Mouse (Mus musculus) liver, embryonic 14.5 days (tissue): ENCODE measurements around the gene Slc25a21. TPM values are rescaled to one million over a fixed set of nuclear protein-coding genes. Genes with fewer than 3 reads are reported as not detected.

Experiments
- ATAC-seq: fragments of 200-750 bp; cut with Nextera tagmentation; 2 replicates; pipeline ENCODE4 v1.8.0; 2017; ENCODE audit warnings: moderate number of reproducible peaks, mild to moderate bottlenecking, moderate library complexity; ENCODE audit not compliant: insufficient read depth
- DNase-seq, 3 experiments: peaks; one replicate each; pipeline ENCODE4 v3.0.0-alpha.2; 2012 to 2013; ENCODE audit warnings: low read depth in 3 of 3, low spot score in 3 of 3
- H3K27ac ChIP-seq: fragments of 300-500 bp; sonication (generic); 2 replicates; pipeline ENCODE4 v1.5.1; 2014; ENCODE audit warnings: moderate library complexity, mild to moderate bottlenecking, control low read depth, inconsistent platforms
- H3K27me3 ChIP-seq: fragments of 300-500 bp; sonication (generic); 2 replicates; pipeline ENCODE4 v1.6.1; 2014; ENCODE audit warnings: mild to moderate bottlenecking, low read length, moderate library complexity; ENCODE audit not compliant: control insufficient read depth, insufficient read depth
- H3K36me3 ChIP-seq: fragments of 300-500 bp; sonication (generic); replicated peaks from 2 replicates; pipeline ENCODE4 v1.6.1; 2014; ENCODE audit warnings: low read depth; ENCODE audit not compliant: control insufficient read depth, insufficient read depth
- H3K4me1 ChIP-seq, 2 experiments: fragments of 200-500 bp in 1 of 2; fragments of 300-500 bp in 1 of 2; sonication (generic) in 1 of 2; replicated peaks; 2 replicates each; pipeline ENCODE4 v1.6.1; 2012 to 2014; ENCODE audit warnings: antibody characterized with exemption in 1 of 2, inconsistent platforms in 1 of 2, low read length in 1 of 2; ENCODE audit not compliant: control insufficient read depth in 2 of 2, insufficient read depth in 2 of 2
- H3K4me2 ChIP-seq: fragments of 300-500 bp; sonication (generic); 2 replicates; pipeline ENCODE4 v1.6.1; 2014; ENCODE audit warnings: low read depth, mild to moderate bottlenecking, control low read depth, moderate library complexity
- H3K4me3 ChIP-seq, 2 experiments: fragments of 200-500 bp in 1 of 2; fragments of 300-500 bp in 1 of 2; sonication (generic) in 1 of 2; 2 replicates each; pipeline ENCODE4 v1.5.1; 2012 to 2014; ENCODE audit warnings: low read depth in 2 of 2, low read length in 2 of 2, mild to moderate bottlenecking in 2 of 2, control low read depth in 1 of 2, inconsistent platforms in 1 of 2, moderate library complexity in 1 of 2; ENCODE audit not compliant: insufficient read depth in 1 of 2
- H3K9ac ChIP-seq: fragments of 300-500 bp; sonication (generic); replicated peaks from 2 replicates; pipeline ENCODE4 v1.6.1; 2014; ENCODE audit warnings: mild to moderate bottlenecking, control low read depth, moderate library complexity
- H3K9me3 ChIP-seq: fragments of 300-500 bp; sonication (generic); 2 replicates; pipeline ENCODE4 v1.6.1; 2016; ENCODE audit warnings: low read length, mixed read lengths; ENCODE audit not compliant: control insufficient read depth
- CTCF ChIP-seq: IDR thresholded peaks from 2 replicates; pipeline ENCODE4 v1.5.1; 2016; ENCODE audit warnings: antibody characterized with exemption, low read depth, control low read depth
- EP300 ChIP-seq: IDR thresholded peaks from 2 replicates; pipeline ENCODE4 v1.6.1; 2016; ENCODE audit warnings: antibody characterized with exemption, low read depth
- WGBS: fragments of 180-500 bp; shearing (Covaris S2); extraction: QIAGEN DNeasy Blood & Tissue Kit; methylation state at CpG from one replicate; pipeline ENCODE4 v1.1.7; 2014; ENCODE audit not compliant: insufficient replicate concordance; 5-methylcytosine and 5-hydroxymethylcytosine counted together
- polyA plus RNA-seq, 2 experiments: library from polyadenylated mRNA; depleted of rRNA in 1 of 2; stranded (reverse) in 1 of 2; unstranded in 1 of 2; fragments of >200 nt; fragmentation: Nextera tagmentation in 1 of 2; extraction: Ambion mirVana in 1 of 2; gene quantifications; 2 replicates each; pipeline versions ENCODE4 v1.2.1 to v1.2.3; 2012 to 2014

Gene Slc25a21
- polyA plus RNA-seq, 2 experiments = 9.3 to 21.6 TPM

DNA sequence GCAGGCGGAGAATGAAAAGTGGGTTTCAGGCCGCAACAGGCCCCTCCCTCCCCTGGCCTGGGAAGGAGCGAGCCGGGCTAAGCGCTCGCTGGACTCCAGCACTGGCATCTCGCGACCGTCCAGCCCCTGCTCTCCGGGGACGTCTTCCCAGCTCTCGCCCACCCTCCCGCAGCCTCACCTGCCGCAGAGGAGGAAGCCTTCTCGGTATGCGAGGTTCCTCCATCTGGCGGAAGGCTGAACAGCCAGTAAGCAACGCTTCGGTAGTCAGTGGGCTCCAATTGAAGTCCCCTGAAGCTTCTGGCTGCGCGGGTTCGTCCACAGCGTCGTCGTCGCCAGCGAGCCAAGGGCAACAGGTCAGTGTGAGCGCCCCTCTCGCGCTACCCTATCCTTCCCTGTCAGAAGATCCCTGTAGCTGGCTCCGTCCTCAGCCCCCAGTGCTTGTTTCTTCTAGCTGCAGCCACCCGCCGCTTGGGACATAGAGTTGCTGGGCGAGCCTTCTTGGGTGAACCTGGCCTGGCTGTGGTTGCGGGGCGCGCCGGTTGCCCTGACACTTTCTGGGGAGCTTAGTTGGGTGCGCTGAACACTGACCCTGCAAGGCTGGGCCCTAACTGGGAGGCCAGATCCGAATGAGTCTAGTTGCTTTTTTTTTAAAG is 505.7 kb downstream of the Slc25a21 start, which contains the start of gene Pax9:
Gene Pax9, plus strand, starts transcription at position 341 of the 653 bp plus-strand sequence.
- TF ChIP-seq EP300 (no peak), CTCF (no peak)
- ATAC-seq = no peak
- peaks cover 100% of the 10 kb centered on the region for H3K27me3 ChIP-seq
- no peak within 1 kb of the TSS for H3K4me2 ChIP-seq
- H3K4me1 ChIP-seq = no peaks in the 10 kb centered on the region
- no peaks in the 10 kb centered on the region for H3K9me3 ChIP-seq
- H3K36me3 ChIP-seq = no peaks in the 10 kb centered on the region
- WGBS = 2% methylated on average over 40 of the region's 40 CpGs
- no peak for DNase-seq
- H3K27ac ChIP-seq = no peak within 1 kb of the TSS
- H3K9ac ChIP-seq = no peak within 1 kb of the TSS
- no peak within 1 kb of the TSS for H3K4me3 ChIP-seq

DNA sequence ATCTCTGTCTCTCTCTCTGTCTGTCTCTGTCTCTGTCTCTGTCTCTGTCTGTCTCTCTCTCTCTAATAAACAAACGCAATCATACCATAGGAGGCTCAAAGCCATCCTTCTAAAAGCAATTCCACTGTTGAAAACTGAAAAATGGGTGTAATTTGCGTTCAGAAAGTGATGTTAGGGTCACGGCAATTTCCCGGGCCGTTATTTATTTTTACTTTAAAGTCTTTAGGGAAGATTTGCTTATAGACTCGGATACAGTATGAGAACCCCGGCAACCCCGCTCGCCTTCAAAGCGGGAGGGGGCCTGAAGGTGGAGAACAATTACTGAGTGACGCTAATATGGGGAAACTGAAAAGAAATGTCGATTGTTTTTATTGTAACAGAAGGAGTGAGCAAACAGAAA is 506.3 kb downstream of the Slc25a21 start:
- no peak overlapping the region for H3K27ac ChIP-seq
- TF ChIP-seq CTCF (no peak), EP300 (no peak)
- no peaks in the 10 kb centered on the region for H3K36me3 ChIP-seq
- 2% methylated on average over 12 of the region's 12 CpGs for WGBS
- no peak for DNase-seq
- no peak for ATAC-seq
- H3K4me3 ChIP-seq = no peak overlapping the region
- no peaks in the 10 kb centered on the region for H3K9me3 ChIP-seq
- peaks cover 100% of the 10 kb centered on the region for H3K27me3 ChIP-seq
- H3K9ac ChIP-seq = no peak overlapping the region
- no peak overlapping the region for H3K4me2 ChIP-seq
- H3K4me1 ChIP-seq = no peaks in the 10 kb centered on the region

DNA sequence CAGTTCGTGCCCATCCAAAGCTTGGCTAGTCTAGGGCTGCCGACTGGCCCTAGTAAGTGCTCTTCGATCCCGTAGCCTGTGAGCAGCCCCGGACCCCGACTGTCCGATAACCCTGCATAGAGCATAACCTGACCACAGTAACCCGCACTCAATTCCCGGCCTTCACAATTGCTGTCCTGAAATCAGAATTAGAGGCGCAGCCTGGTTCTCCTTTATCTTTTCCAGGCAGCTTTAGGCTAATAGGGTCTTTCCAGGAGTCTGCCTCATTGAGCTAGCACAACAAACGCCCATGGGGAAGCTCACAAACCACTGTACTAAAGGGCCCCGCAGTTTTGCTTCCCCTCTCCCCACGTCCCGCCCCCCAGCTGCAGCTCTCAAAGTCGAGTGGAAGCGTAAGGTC is 506.9 kb downstream of the Slc25a21 start:
- DNase-seq (no peak), ATAC-seq (no peak)
- Histone ChIP-seq H3K27ac (no peak overlapping the region), H3K9ac (no peak overlapping the region), H3K4me1 (no peaks in the 10 kb centered on the region), H3K9me3 (no peaks in the 10 kb centered on the region), H3K27me3 (peaks cover 99% of the 10 kb centered on the region), H3K4me3 (no peak overlapping the region), H3K36me3 (no peaks in the 10 kb centered on the region), H3K4me2 (no peak overlapping the region)
- TF ChIP-seq CTCF (no peak), EP300 (no peak)
- WGBS = 3% methylated on average over 16 of the region's 16 CpGs

DNA sequence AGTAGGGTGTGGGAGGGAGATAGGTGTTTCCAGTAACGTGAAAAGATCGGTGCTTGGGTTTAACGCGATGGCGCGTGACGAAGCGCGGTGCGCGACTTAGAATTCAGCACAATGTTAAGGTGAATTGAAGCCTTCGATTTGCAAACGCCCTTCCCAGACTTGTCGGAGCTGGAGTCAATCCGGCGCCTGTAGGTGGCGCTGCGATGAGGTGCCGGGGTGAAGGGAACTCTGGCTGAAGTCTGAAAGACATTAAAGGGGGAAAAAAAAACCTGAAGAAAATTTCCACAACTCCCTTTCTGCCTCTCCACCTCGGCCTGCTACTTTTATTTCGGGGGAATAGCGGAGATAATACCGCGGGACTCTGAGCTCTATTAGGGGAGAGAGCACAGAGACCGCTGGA is 507.5 kb downstream of the Slc25a21 start:
- 1% methylated on average over 25 of the region's 25 CpGs for WGBS
- Histone ChIP-seq H3K27ac (no peak overlapping the region), H3K9me3 (no peaks in the 10 kb centered on the region), H3K9ac (no peak overlapping the region), H3K27me3 (peaks cover 94% of the 10 kb centered on the region), H3K4me2 (no peak overlapping the region), H3K36me3 (no peaks in the 10 kb centered on the region), H3K4me3 (no peak overlapping the region), H3K4me1 (no peaks in the 10 kb centered on the region)
- TF ChIP-seq CTCF = peak; percentile 61
- no peak for TF ChIP-seq EP300
- ATAC-seq (no peak), DNase-seq (peak in 2 of 3 experiments; percentile 12 to 26)

DNA sequence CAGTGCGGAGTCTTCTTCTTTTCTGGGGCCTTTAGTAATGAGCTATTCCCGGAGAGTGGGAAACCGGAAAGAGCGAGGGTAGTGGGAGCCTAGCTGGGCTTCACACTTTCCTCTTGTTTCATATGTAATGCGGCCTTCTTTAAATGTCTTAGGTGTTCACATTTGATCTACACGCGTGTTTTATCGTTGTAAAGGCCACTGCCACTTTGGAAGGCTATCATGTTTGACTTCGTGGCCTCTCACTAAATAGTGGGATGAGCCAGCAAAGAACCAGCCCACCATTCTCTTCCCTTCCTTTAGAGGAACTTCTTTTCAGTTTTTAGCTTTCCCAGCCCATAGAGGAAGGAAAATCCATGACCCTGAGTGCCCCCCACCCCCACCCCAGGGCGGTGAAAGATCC is 507.9 kb downstream of the Slc25a21 start:
- 4% methylated on average over 10 of the region's 10 CpGs for WGBS

More for the DNA sequence above, 507.9 kb downstream of the Slc25a21 start:
- Histone ChIP-seq H3K36me3 (no peaks in the 10 kb centered on the region), H3K4me2 (no peak overlapping the region), H3K9me3 (no peaks in the 10 kb centered on the region), H3K27me3 (peaks cover 92% of the 10 kb centered on the region), H3K27ac (no peak overlapping the region), H3K4me1 (no peaks in the 10 kb centered on the region), H3K9ac (no peak overlapping the region), H3K4me3 (no peak overlapping the region)
- DNase-seq = no peak
- ATAC-seq = no peak
- TF ChIP-seq EP300 = no peak
- TF ChIP-seq CTCF = no peak
